Mouse (Mus musculus) heart, embryonic 15.5 days (tissue): Measurements from ENCODE around the gene Nat8f7. TPM values are rescaled to one million over a fixed set of nuclear protein-coding genes. Genes with fewer than 3 reads are reported as not detected.
"Not testable (repeated sequence)": the region's sequence is repeated elsewhere in the genome, so short reads cannot be mapped to it uniquely, and the experiment has no call there.

Source experiments
- ATAC-seq: fragments of 200-750 bp; cut with Nextera tagmentation; replicated peaks from 2 replicates; pipeline ENCODE4 v1.8.0; 2017; ENCODE audit warnings: low read depth, moderate TSS enrichment; ENCODE audit not compliant: insufficient number of reproducible peaks, insufficient read depth, low FRiP score
- H3K27ac ChIP-seq: fragments of 300-500 bp; sonication (generic); 2 replicates; pipeline ENCODE4 v1.5.1; 2015; ENCODE audit warnings: mild to moderate bottlenecking, inconsistent platforms
- H3K27me3 ChIP-seq: fragments of 300-500 bp; sonication (generic); 2 replicates; pipeline ENCODE4 v1.6.1; 2015; ENCODE audit warnings: inconsistent platforms
- H3K36me3 ChIP-seq: fragments of 300-500 bp; sonication (generic); 2 replicates; pipeline ENCODE4 v1.6.1; 2015; ENCODE audit warnings: mild to moderate bottlenecking, inconsistent platforms
- H3K4me1 ChIP-seq: fragments of 300-500 bp; sonication (generic); replicated peaks from 2 replicates; pipeline ENCODE4 v1.6.1; 2015; ENCODE audit warnings: inconsistent platforms
- H3K4me2 ChIP-seq: fragments of 300-500 bp; sonication (generic); 2 replicates; pipeline ENCODE4 v1.6.1; 2015; ENCODE audit warnings: inconsistent platforms, mild to moderate bottlenecking, moderate library complexity
- H3K4me3 ChIP-seq: fragments of 300-500 bp; sonication (generic); 2 replicates; pipeline ENCODE4 v1.5.1; 2015; ENCODE audit warnings: mild to moderate bottlenecking, inconsistent platforms
- H3K9ac ChIP-seq: fragments of 300-500 bp; sonication (generic); 2 replicates; pipeline ENCODE4 v1.6.1; 2015; ENCODE audit warnings: mild to moderate bottlenecking, inconsistent platforms
- H3K9me3 ChIP-seq: fragments of 300-500 bp; sonication (generic); replicated peaks from 2 replicates; pipeline ENCODE4 v1.6.1; 2016; ENCODE audit warnings: inconsistent platforms
- WGBS: fragments of 180-500 bp; shearing (Covaris S2); methylation state at CpG from one replicate; pipeline ENCODE4 v1.1.7; 2015; ENCODE audit warnings: mixed read lengths; 5-methylcytosine and 5-hydroxymethylcytosine counted together
- microRNA-seq: library from miRNA; unstranded; fragments of <30 nt; microRNA quantifications from one replicate; pipeline ENCODE4, GENCODE M21; 2016
- polyA plus RNA-seq: library from polyadenylated mRNA; unstranded; fragments of >200 nt; fragmentation: Nextera tagmentation; extraction: Ambion mirVana; gene quantifications from 2 replicates; pipeline ENCODE4 v1.2.1, GENCODE M21; 2015

The Nat8f7 gene
- polyA plus RNA-seq: not detected in 2 replicates

DNA sequence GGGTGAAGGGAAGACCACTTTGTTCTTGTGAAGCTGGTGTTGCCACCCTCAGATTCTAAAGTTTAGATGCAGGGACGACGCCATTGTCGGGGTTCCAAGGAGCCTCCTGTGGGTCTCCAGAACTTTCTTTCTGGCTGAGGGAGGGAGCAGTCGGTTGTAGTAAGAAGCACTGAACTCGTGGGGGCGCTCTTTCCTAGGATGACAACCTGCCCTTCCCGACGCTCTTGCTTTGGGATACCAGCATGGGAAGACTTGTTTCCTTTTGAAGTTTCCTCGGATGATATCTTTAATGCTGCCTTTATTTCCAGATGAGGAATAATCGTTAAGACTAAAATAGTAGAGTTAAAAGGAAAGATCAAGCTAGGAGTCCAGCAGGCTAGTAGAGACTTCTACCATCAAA, at the start of gene Nat8f7:
Gene Nat8f7 (minus strand): TSS at position 101 of the 400 bp plus-strand sequence.
- not testable (repeated sequence) for H3K4me3 ChIP-seq, H3K4me1 ChIP-seq, ATAC-seq, H3K36me3 ChIP-seq, H3K9me3 ChIP-seq, H3K27ac ChIP-seq, H3K9ac ChIP-seq, H3K27me3 ChIP-seq, H3K4me2 ChIP-seq
- WGBS: 77% methylated on average over 10 of the region's 10 CpGs

- not testable (repeated sequence) for H3K9ac ChIP-seq, H3K4me3 ChIP-seq, H3K4me2 ChIP-seq, H3K27ac ChIP-seq, ATAC-seq, H3K9me3 ChIP-seq, H3K27me3 ChIP-seq, H3K36me3 ChIP-seq, H3K4me1 ChIP-seq
- 37% methylated on average over 1 of the region's 2 CpGs for WGBS
Measured at GRCm38 (mm10) chr6:85762678-85763077, 49.7 kb upstream of the Nat8f7 start.

- WGBS: 33% methylated on average over 4 of the region's 6 CpGs
- H3K9me3 ChIP-seq, H3K36me3 ChIP-seq, H3K9ac ChIP-seq, H3K4me1 ChIP-seq, H3K27ac ChIP-seq, H3K4me3 ChIP-seq, ATAC-seq, H3K4me2 ChIP-seq, H3K27me3 ChIP-seq: not testable (repeated sequence)
Measured at GRCm38 (mm10) chr6:85755705-85756249, 42.8 kb upstream of the Nat8f7 start.

GRCm38 (mm10) chr6:85709607-85710006, 3.4 kb downstream of the Nat8f7 start:
- not testable (repeated sequence) for H3K27ac ChIP-seq, H3K4me1 ChIP-seq, H3K4me2 ChIP-seq, H3K9me3 ChIP-seq, H3K4me3 ChIP-seq, ATAC-seq, H3K9ac ChIP-seq, H3K36me3 ChIP-seq, H3K27me3 ChIP-seq
- 75% methylated on average over 1 of the region's 1 CpGs for WGBS

GRCm38 (mm10) chr6:85709206-85709605, 3.8 kb downstream of the Nat8f7 start:
- not testable (repeated sequence) for H3K9me3 ChIP-seq, H3K4me3 ChIP-seq, ATAC-seq, H3K9ac ChIP-seq, H3K36me3 ChIP-seq, H3K4me2 ChIP-seq, H3K27me3 ChIP-seq, H3K27ac ChIP-seq, H3K4me1 ChIP-seq
- WGBS: 81% methylated on average over 5 of the region's 5 CpGs

- H3K36me3 ChIP-seq, H3K4me3 ChIP-seq, H3K4me2 ChIP-seq, H3K27ac ChIP-seq, ATAC-seq, H3K27me3 ChIP-seq, H3K9ac ChIP-seq, H3K4me1 ChIP-seq, H3K9me3 ChIP-seq: not testable (repeated sequence)
- WGBS: 70% methylated on average over 2 of the region's 4 CpGs
Measured at GRCm38 (mm10) chr6:85701943-85702342, 11.1 kb downstream of the Nat8f7 start.

Small RNA genes within 50 kb of the gene (microRNA-seq; reads per million reads assigned to microRNA genes)
- gene Gm27317: not detected

Other genes with a start within 250 kb of the Nat8f7 start
- 0.03 and 0.15 TPM in 2 replicates for gene Fbxo41, start 210.2 kb downstream of the Nat8f7 start, polyA plus RNA-seq
- not detected in 2 replicates for gene Egr4, start 199.6 kb downstream of the Nat8f7 start, polyA plus RNA-seq
- 1.9 and 2.4 TPM in 2 replicates for gene Alms1, start 125.7 kb downstream of the Nat8f7 start, polyA plus RNA-seq
- gene Nat8f3, start 52.5 kb upstream of the Nat8f7 start, polyA plus RNA-seq: not detected in 2 replicates
- not detected in 2 replicates for gene Nat8f6, start 107.7 kb upstream of the Nat8f7 start, polyA plus RNA-seq
- not detected in 2 replicates for gene Nat8f5, start 107.8 kb upstream of the Nat8f7 start, polyA plus RNA-seq
- not detected in 2 replicates for gene Nat8, start 118.9 kb upstream of the Nat8f7 start, polyA plus RNA-seq
- gene Nat8f2, start 156.0 kb upstream of the Nat8f7 start, polyA plus RNA-seq: not detected in 2 replicates
- gene Nat8f4, start 191.7 kb upstream of the Nat8f7 start, polyA plus RNA-seq: 2.0 TPM in 2 replicates
- gene Tprkb, start 198.7 kb upstream of the Nat8f7 start, polyA plus RNA-seq: 20.7 and 23.3 TPM in 2 replicates
- gene Nat8f1, start 202.5 kb upstream of the Nat8f7 start, polyA plus RNA-seq: 4.0 and 6.2 TPM in 2 replicates
- gene Dusp11, start 248.5 kb upstream of the Nat8f7 start, polyA plus RNA-seq: 36.9 and 37.6 TPM in 2 replicates